Mouse (Mus musculus) ovary, adult 18-20 months (tissue): ENCODE measurements around the gene Brap.

ENCODE experiments used
- DNase-seq: peaks from one replicate; pipeline ENCODE4 v3.0.0; 2022; ENCODE audit warnings: low spot score, mixed read lengths

The Brap gene

GRCm38 (mm10) chr5:121718462-121718861 is 58.1 kb downstream of the Brap start:
- DNase-seq = no peak

- no peak for DNase-seq
These were observed 60.7 kb downstream of the Brap start for GRCm38 (mm10) chr5:121720888-121721585.

- DNase-seq = no peak
These were observed 61.5 kb downstream of the Brap start for GRCm38 (mm10) chr5:121721841-121722240.

- no peak for DNase-seq
These were observed 64.3 kb downstream of the Brap start for GRCm38 (mm10) chr5:121724678-121725077.

- DNase-seq = no peak
These were observed 69.7 kb downstream of the Brap start for GRCm38 (mm10) chr5:121730057-121730456.

- DNase-seq = no peak
These were observed 76.3 kb downstream of the Brap start for GRCm38 (mm10) chr5:121736641-121737040.
